Mouse (Mus musculus) testis, adult 2 months (tissue): ENCODE results near the gene Phf14.

Source experiments
- CTCF ChIP-seq: fragments of 200-500 bp; IDR thresholded peaks from 2 replicates; pipeline ENCODE4 v1.5.1; 2012; ENCODE audit warnings: low read depth, mild to moderate bottlenecking, inconsistent platforms, low read length, moderate library complexity; ENCODE audit not compliant: control insufficient read depth, insufficient read depth, insufficient replicate concordance
- POLR2A ChIP-seq: fragments of 200-500 bp; IDR thresholded peaks from 2 replicates; pipeline ENCODE4 v1.6.1; 2012; ENCODE audit warnings: low read depth, mild to moderate bottlenecking, inconsistent platforms, low read length, moderate library complexity; ENCODE audit not compliant: control insufficient read depth

- TF ChIP-seq POLR2A = no peak
- TF ChIP-seq CTCF = no peak
These were observed 145.3 kb downstream of the Phf14 start for GRCm38 (mm10) chr6:12052884-12053283.
